Mouse (Mus musculus): ENCODE measurements around the gene Dmpk. TPM values are rescaled to one million over a fixed set of nuclear protein-coding genes. Genes with fewer than 3 reads are reported as not detected.
"Not testable (repeated sequence)": the region's sequence is repeated elsewhere in the genome, so short reads cannot be mapped to it uniquely, and the experiment has no call there.

The Dmpk gene
- polyA plus RNA-seq, 1 experiment from 2014 or later, result 13.7 TPM

- Histone ChIP-seq H3K27ac (no peak overlapping the region), H3K27me3 (replicated peaks) (no peaks in the 10 kb centered on the region), H3K4me1 (peaks cover 11% of the 10 kb centered on the region), H3K36me3 (peaks cover 27% of the 10 kb centered on the region), H3K4me3 (no peak overlapping the region), H3K9me3 (no peaks in the 10 kb centered on the region), H3K9ac (0 out of 2 replicates have a peak overlapping the region, but pooled peaks have one; percentile 29), H3K4me2 (replicated peaks) (no peak overlapping the region)
- 92% methylated on average over 8 of the region's 8 CpGs for WGBS
- ATAC-seq (ENCODE audit: low FRiP score, low read depth), result no peak
Measured at GRCm38 (mm10) chr7:19055108-19055507, 28.5 kb upstream of the Dmpk start.

GRCm38 (mm10) chr7:19057405-19057804 lies 26.2 kb upstream of the Dmpk start:
- H3K4me1 ChIP-seq, result peaks cover 11% of the 10 kb centered on the region
- ATAC-seq (ENCODE audit: low FRiP score, low read depth), result no peak
- no peaks in the 10 kb centered on the region for H3K9me3 ChIP-seq
- H3K9ac ChIP-seq, result no peak overlapping the region
- no peak overlapping the region for H3K4me2 ChIP-seq (replicated peaks)
- H3K4me3 ChIP-seq, result no peak overlapping the region
- peaks cover 6% of the 10 kb centered on the region; the same call in 1 of the 2 replicates for H3K36me3 ChIP-seq
- H3K27ac ChIP-seq, result no peak overlapping the region
- H3K27me3 ChIP-seq (replicated peaks), result no peaks in the 10 kb centered on the region
- WGBS, result 90% methylated on average over 10 of the region's 10 CpGs

- H3K4me3 ChIP-seq, result no peak overlapping the region
- no peak for ATAC-seq (ENCODE audit: low FRiP score, low read depth)
- H3K4me2 ChIP-seq (replicated peaks), result 0 out of 2 replicates have a peak overlapping the region, but pooled peaks have one; percentile 14
Measured at GRCm38 (mm10) chr7:19065896-19066295, 17.8 kb upstream of the Dmpk start.

DNA sequence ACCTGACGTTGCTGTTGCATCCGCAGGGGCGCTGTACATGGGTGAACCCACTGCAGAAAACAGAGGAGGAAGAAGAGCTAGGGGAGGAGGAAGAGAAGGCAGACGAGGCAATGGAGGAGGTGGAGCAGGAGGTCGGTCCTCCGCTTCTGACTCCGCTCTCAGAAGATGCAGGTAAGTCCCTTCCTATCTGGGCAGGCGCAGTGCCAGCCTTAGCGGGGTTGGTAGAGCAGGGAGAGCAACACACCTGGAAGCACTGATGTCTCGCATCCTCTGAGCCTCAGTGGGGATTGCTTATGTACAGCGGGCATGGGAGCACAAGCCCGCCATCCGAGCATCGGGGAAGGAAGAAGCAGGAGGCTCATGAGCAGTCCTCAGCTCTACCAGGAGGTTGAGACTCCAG lies 16.6 kb upstream of the Dmpk start:
- Histone ChIP-seq H3K4me1 (no peaks in the 10 kb centered on the region), H3K36me3 (no peaks in the 10 kb centered on the region), H3K4me2 (replicated peaks) (no peak overlapping the region), H3K9me3 (no peaks in the 10 kb centered on the region), H3K4me3 (no peak overlapping the region), H3K27ac (no peak overlapping the region), H3K27me3 (replicated peaks) (peaks cover 33% of the 10 kb centered on the region), H3K9ac (no peak overlapping the region)
- WGBS, result 46% methylated on average over 14 of the region's 14 CpGs
- no peak for ATAC-seq (ENCODE audit: low FRiP score, low read depth)

More at GRCm38 (mm10) chr7:19065896-19066295, 17.8 kb upstream of the Dmpk start:
- H3K4me1 ChIP-seq, result no peaks in the 10 kb centered on the region
- 45% methylated on average over 13 of the region's 13 CpGs for WGBS
- no peaks in the 10 kb centered on the region for H3K9me3 ChIP-seq
- no peaks in the 10 kb centered on the region for H3K36me3 ChIP-seq
- H3K9ac ChIP-seq, result no peak overlapping the region
- H3K27me3 ChIP-seq (replicated peaks), result peaks cover 33% of the 10 kb centered on the region
- H3K27ac ChIP-seq, result no peak overlapping the region

- no peak overlapping the region for H3K4me2 ChIP-seq (replicated peaks)
- no peaks in the 10 kb centered on the region for H3K36me3 ChIP-seq
- H3K9me3 ChIP-seq, result no peaks in the 10 kb centered on the region
- no peak overlapping the region for H3K4me3 ChIP-seq
- H3K27ac ChIP-seq, result no peak overlapping the region
- no peak overlapping the region for H3K9ac ChIP-seq
- no peaks in the 10 kb centered on the region for H3K4me1 ChIP-seq
- H3K27me3 ChIP-seq (replicated peaks), result peaks cover 33% of the 10 kb centered on the region
- ATAC-seq (ENCODE audit: low FRiP score, low read depth), result no peak
- WGBS, result 70% methylated on average over 14 of the region's 14 CpGs
Measured at GRCm38 (mm10) chr7:19067935-19068334, 15.7 kb upstream of the Dmpk start.

- Histone ChIP-seq H3K4me3 (no peak overlapping the region), H3K9ac (no peak overlapping the region), H3K9me3 (no peaks in the 10 kb centered on the region), H3K36me3 (no peaks in the 10 kb centered on the region), H3K27ac (no peak overlapping the region), H3K27me3 (replicated peaks) (peaks cover 33% of the 10 kb centered on the region), H3K4me2 (replicated peaks) (no peak overlapping the region), H3K4me1 (no peaks in the 10 kb centered on the region)
- WGBS, result 10% methylated on average over 2 of the region's 2 CpGs
- ATAC-seq (ENCODE audit: low FRiP score, low read depth), result no peak
Measured at GRCm38 (mm10) chr7:19068707-19069106, 14.9 kb upstream of the Dmpk start.

DNA sequence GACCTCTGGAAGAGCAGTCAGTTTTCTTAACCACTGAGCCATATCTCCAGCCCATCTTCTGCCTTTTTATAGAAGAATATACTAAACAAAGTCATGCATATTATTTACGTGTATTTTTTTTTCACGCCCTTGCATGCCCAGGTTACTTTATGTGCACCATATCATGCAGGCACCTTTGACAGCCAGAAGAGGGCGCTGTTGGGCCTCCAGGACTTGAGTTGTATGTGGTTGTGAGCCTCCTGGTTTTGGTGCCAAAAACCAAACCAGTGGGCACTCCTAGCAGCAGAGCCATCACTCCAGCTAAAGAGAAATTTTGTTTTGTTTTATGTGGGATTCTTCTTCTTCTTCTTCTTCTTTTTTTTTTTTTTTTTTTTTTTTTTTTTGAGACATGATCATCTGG lies 14.1 kb upstream of the Dmpk start:
- Histone ChIP-seq H3K4me1 (no peaks in the 10 kb centered on the region), H3K27me3 (replicated peaks) (peaks cover 28% of the 10 kb centered on the region), H3K4me3 (no peak overlapping the region), H3K4me2 (replicated peaks) (no peak overlapping the region), H3K27ac (no peak overlapping the region), H3K36me3 (no peaks in the 10 kb centered on the region), H3K9me3 (no peaks in the 10 kb centered on the region), H3K9ac (no peak overlapping the region)
- ATAC-seq (ENCODE audit: low FRiP score, low read depth), result no peak
- WGBS, result 49% methylated on average over 3 of the region's 3 CpGs

DNA sequence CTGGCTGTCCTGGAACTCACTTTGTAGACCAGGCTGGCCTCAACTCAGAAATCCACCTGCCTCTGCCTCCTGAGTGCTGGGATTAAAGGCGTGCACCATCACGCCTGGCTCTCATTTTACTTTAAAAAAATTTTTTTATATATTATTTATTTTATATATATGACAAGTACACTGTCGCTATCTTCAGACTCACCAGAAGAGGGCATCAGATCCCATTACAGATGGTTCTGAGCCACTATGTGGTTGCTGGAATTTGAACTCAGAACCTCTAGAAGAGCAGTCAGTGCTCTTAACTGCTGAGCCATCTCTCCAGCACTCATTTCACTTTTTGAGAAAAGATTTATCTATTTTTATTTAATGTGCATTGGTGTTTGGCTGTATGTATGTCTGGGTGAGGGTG lies 12.6 kb upstream of the Dmpk start:
- H3K27me3 ChIP-seq (replicated peaks), result peaks cover 13% of the 10 kb centered on the region
- H3K27ac ChIP-seq; H3K9ac ChIP-seq; H3K4me3 ChIP-seq; H3K4me2 ChIP-seq (replicated peaks); H3K4me1 ChIP-seq; H3K36me3 ChIP-seq; ATAC-seq (ENCODE audit: low FRiP score, low read depth); H3K9me3 ChIP-seq: not testable (repeated sequence)
- 55% methylated on average over 3 of the region's 3 CpGs for WGBS

DNA sequence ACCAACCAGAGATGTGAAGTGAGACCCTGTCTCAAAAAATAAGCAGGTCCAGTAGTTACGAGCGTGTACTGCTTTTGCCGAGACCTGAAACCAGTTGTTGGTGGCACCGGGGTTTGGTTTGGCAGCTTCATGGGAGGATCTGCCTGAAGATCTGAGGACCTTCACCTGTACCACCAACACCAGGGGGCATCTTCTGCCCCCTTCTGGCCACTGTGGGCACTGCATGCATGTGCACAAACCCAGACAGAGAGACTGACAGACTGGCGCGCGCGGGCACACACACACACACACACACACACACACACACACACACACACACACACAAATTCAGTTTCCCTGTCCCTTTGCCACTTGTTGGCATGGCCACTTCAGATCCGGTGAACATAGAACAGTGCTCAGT lies 10.1 kb upstream of the Dmpk start:
- H3K9me3 ChIP-seq, result no peaks in the 10 kb centered on the region
- no peaks in the 10 kb centered on the region for H3K27me3 ChIP-seq (replicated peaks)
- 77% methylated on average over 9 of the region's 9 CpGs for whole genome bisulfite sequencing
- no peak overlapping the region for H3K9ac ChIP-seq
- peaks cover 25% of the 10 kb centered on the region for H3K4me1 ChIP-seq
- no peak overlapping the region for H3K4me3 ChIP-seq
- no peak overlapping the region for H3K4me2 ChIP-seq (replicated peaks)
- H3K27ac ChIP-seq, result no peak overlapping the region
- no peak for ATAC-seq (ENCODE audit: low FRiP score, low read depth)
- H3K36me3 ChIP-seq, result peaks cover 9% of the 10 kb centered on the region

DNA sequence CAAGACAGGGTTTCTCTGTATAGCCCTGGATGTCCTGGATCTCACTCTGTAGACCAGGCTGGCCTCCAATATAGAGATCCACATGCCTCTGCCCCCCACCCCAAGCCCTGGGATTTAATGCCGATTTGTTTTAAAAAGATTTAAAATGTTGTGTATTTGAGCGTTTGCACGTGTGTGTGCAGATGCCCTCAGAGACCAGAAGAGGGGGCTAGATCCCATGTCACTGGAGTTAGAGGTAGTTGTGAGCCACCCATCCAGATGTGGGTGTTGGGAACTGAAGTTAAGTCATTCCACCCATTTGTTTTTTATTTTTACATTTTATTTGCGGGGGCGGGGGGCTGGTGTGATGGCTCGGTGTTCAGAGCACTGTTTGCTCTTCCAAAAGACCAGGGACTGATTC lies 9.2 kb upstream of the Dmpk start:
- H3K9me3 ChIP-seq, result no peaks in the 10 kb centered on the region
- WGBS, result 94% methylated on average over 6 of the region's 6 CpGs
- no peak for ATAC-seq (ENCODE audit: low FRiP score, low read depth)

GRCm38 (mm10) chr7:19075231-19075630 lies 8.4 kb upstream of the Dmpk start:
- WGBS, result 59% methylated on average over 5 of the region's 5 CpGs
- no peak overlapping the region for H3K27ac ChIP-seq
- H3K4me3 ChIP-seq, result peak overlapping the region; percentile 97; the same call in 1 of the 2 replicates
- no peak for ATAC-seq (ENCODE audit: low FRiP score, low read depth)
- no peaks in the 10 kb centered on the region for H3K9me3 ChIP-seq
- H3K4me1 ChIP-seq, result peaks cover 28% of the 10 kb centered on the region
- no peak overlapping the region for H3K9ac ChIP-seq
- peak overlapping the region; percentile 95 for H3K4me2 ChIP-seq (replicated peaks)
- H3K36me3 ChIP-seq, result peaks cover 26% of the 10 kb centered on the region
- H3K27me3 ChIP-seq (replicated peaks), result no peaks in the 10 kb centered on the region

More for the DNA sequence above, 9.2 kb upstream of the Dmpk start:
- no peak overlapping the region for H3K27ac ChIP-seq
- no peak overlapping the region for H3K4me3 ChIP-seq
- no peaks in the 10 kb centered on the region for H3K27me3 ChIP-seq (replicated peaks)
- no peak overlapping the region for H3K4me2 ChIP-seq (replicated peaks)
- peaks cover 28% of the 10 kb centered on the region for H3K4me1 ChIP-seq
- H3K36me3 ChIP-seq, result peaks cover 19% of the 10 kb centered on the region
- H3K9ac ChIP-seq, result no peak overlapping the region

GRCm38 (mm10) chr7:19075723-19076585 lies 7.7 kb upstream of the Dmpk start, which contains the start of gene Dmwd:
Gene Dmwd (plus strand): TSS chr7:19076227.
- H3K27me3 ChIP-seq (replicated peaks), result no peaks in the 10 kb centered on the region
- peak within 1 kb of the TSS; percentile 96 for H3K9ac ChIP-seq
- under 1% methylated on average over 89 of the region's 91 CpGs for WGBS
- peak within 1 kb of the TSS; percentile 97 for H3K4me3 ChIP-seq
- peaks cover 33% of the 10 kb centered on the region for H3K36me3 ChIP-seq
- peak within 1 kb of the TSS; percentile 95 for H3K4me2 ChIP-seq (replicated peaks)
- peaks cover 28% of the 10 kb centered on the region for H3K4me1 ChIP-seq
- peak within 1 kb of the TSS; percentile 20; the same call in 1 of the 2 replicates for H3K27ac ChIP-seq
- peak; percentile 97 for ATAC-seq (ENCODE audit: low FRiP score, low read depth)
- H3K9me3 ChIP-seq, result no peaks in the 10 kb centered on the region

Data from neural tube, embryonic 12.5 days (tissue).